In the genomic region with DNA sequence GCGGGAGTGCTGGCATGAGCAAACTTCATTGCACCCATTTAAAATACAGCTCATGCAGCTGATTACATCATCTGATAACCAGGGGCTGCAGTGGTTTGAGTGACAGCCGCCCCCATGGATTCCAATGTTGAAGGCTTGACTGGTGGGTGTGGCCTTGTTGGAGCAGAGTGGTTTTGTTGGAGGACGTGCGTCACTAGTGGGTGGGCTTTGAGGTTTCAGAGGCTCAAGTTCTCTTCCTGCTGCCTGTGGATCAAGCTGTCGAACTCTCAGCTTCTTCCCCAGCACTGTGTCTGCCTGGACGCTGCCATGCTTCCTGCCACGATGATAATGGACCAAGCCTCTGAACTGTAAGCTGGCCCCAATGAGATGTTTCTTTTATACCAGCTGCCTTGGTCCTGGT, we compare ENCODE assay signal across 16 mouse cellular contexts. TPM values are rescaled to one million over a fixed set of nuclear protein-coding genes. Genes with fewer than 3 reads are reported as not detected.
DNase-seq lines count a peak whose midpoint lies in the region; ATAC-seq and TF ChIP-seq lines count a peak whose summit lies in the region.
"Had no signal": no experiment of that assay in that cellular context is flagged by ENCODE, and none has a peak within 500 bp of the region (broad histone marks: within the 10 kb centered on the region; RNA-seq: fewer than 3 reads in every experiment).

No protein-coding gene starts in this region.

- ATAC-seq in lung, postnatal 0 days: no peak
- peak; percentile 37; the same call in 1 of the 2 replicates for ATAC-seq in megakaryocyte-erythroid progenitor cell, adult 5-6 weeks (replicated peaks; ENCODE audit: low FRiP score, low TSS enrichment, poor library complexity, severe bottlenecking)

- no peak overlapping the region for H3K4me2 ChIP-seq in lung, postnatal 0 days (replicated peaks; ENCODE audit: low read depth, low read length)
- H3K4me2 ChIP-seq: heart, embryonic 12.5 days; liver, embryonic 15.5 days; midbrain, embryonic 11.5 days had no signal

- H3K9ac ChIP-seq in lung, postnatal 0 days (replicated peaks; ENCODE audit: low read depth): no peak overlapping the region
- H3K9ac ChIP-seq: heart, embryonic 12.5 days; liver, embryonic 15.5 days had no signal

- no peak overlapping the region for H3K27ac ChIP-seq in lung, postnatal 0 days (ENCODE audit: low read length)
- H3K27ac ChIP-seq in forebrain, embryonic 10.5 days: no peak overlapping the region
- no peak overlapping the region for H3K27ac ChIP-seq in cerebellum, adult 2 months (ENCODE audit: insufficient read depth, low read length)
- H3K27ac ChIP-seq: liver, embryonic 15.5 days had no signal

- no peaks in the 10 kb centered on the region for H3K27me3 ChIP-seq in lung, postnatal 0 days (replicated peaks; ENCODE audit: insufficient read depth, low read length)
- no peaks in the 10 kb centered on the region for H3K27me3 ChIP-seq in E14TG2a.4 (ENCODE audit: insufficient read depth, low read length)
- no peaks in the 10 kb centered on the region for H3K27me3 ChIP-seq in forebrain, embryonic 10.5 days (ENCODE audit: poor library complexity, severe bottlenecking)
- H3K27me3 ChIP-seq in cerebellum, adult 2 months (ENCODE audit: control insufficient read depth, insufficient read depth, low read length): no peaks in the 10 kb centered on the region
- H3K27me3 ChIP-seq: heart, embryonic 12.5 days; liver, embryonic 15.5 days had no signal

- 45% methylated on average over 7 of the region's 7 CpGs for WGBS in lung, postnatal 0 days
- WGBS in forebrain, embryonic 10.5 days: 80% methylated on average over 7 of the region's 7 CpGs
- WGBS in cerebellum, adult 2 months: 69% methylated on average over 7 of the region's 7 CpGs

- H3K4me3 ChIP-seq in lung, postnatal 0 days (ENCODE audit: low read depth, low read length): no peak overlapping the region
- peak overlapping the region; percentile 59 for H3K4me3 ChIP-seq in E14TG2a.4 (replicated peaks; ENCODE audit: low read length)
- no peak overlapping the region for H3K4me3 ChIP-seq in forebrain, embryonic 10.5 days
- no peak overlapping the region for H3K4me3 ChIP-seq in cerebellum, adult 2 months (replicated peaks; ENCODE audit: insufficient read depth, low read depth, low read length)
- H3K4me3 ChIP-seq: heart, embryonic 12.5 days; liver, embryonic 15.5 days had no signal

- TF ChIP-seq POLR2A in cerebellum, adult 2 months (IDR thresholded peaks at IDR 0.05; ENCODE audit: borderline replicate concordance, insufficient read depth, low read length): no peak

- H3K4me1 ChIP-seq in lung, postnatal 0 days (ENCODE audit: insufficient read depth, low read depth, low read length): no peaks in the 10 kb centered on the region
- peaks cover 38% of the 10 kb centered on the region for H3K4me1 ChIP-seq in E14TG2a.4 (replicated peaks; ENCODE audit: low read depth, low read length)
- H3K4me1 ChIP-seq in forebrain, embryonic 10.5 days: peaks cover 3% of the 10 kb centered on the region; the same call in 1 of the 2 replicates
- no peaks in the 10 kb centered on the region; the same call in 1 of the 2 replicates for H3K4me1 ChIP-seq in cerebellum, adult 2 months (ENCODE audit: control insufficient read depth, insufficient read depth, low read length)

- no peaks in the 10 kb centered on the region for H3K9me3 ChIP-seq in lung, postnatal 0 days (ENCODE audit: low read length)
- H3K9me3 ChIP-seq in E14TG2a.4 (ENCODE audit: low read length): no peaks in the 10 kb centered on the region
- H3K9me3 ChIP-seq in forebrain, embryonic 10.5 days: no peaks in the 10 kb centered on the region
- H3K9me3 ChIP-seq: heart, embryonic 12.5 days; liver, embryonic 15.5 days had no signal

- no peaks in the 10 kb centered on the region for H3K36me3 ChIP-seq in lung, postnatal 0 days (ENCODE audit: insufficient read depth, low read length)
- H3K36me3 ChIP-seq in E14TG2a.4 (ENCODE audit: insufficient read depth, low read length): peaks cover 7% of the 10 kb centered on the region
- no peaks in the 10 kb centered on the region for H3K36me3 ChIP-seq in forebrain, embryonic 10.5 days (replicated peaks)
- H3K36me3 ChIP-seq: heart, embryonic 12.5 days; liver, embryonic 15.5 days had no signal

- TF ChIP-seq EP300 in lung, postnatal 0 days (IDR thresholded peaks at IDR 0.05): no peak

- TF ChIP-seq CTCF in lung, postnatal 0 days (IDR thresholded peaks at IDR 0.05): no peak
- no peak for TF ChIP-seq CTCF in E14TG2a.4 (conservative IDR thresholded peaks at IDR 0.05; ENCODE audit: low read length)
- no peak for TF ChIP-seq CTCF in cerebellum, adult 2 months (IDR thresholded peaks at IDR 0.05; ENCODE audit: borderline replicate concordance, insufficient read depth, low read depth, low read length)

- peak; percentile 23 for DNase-seq in lung, postnatal 0 days (ENCODE audit: low spot score)
- DNase-seq in lung, postnatal 25 days (ENCODE audit: low spot score): no peak
- DNase-seq in c-Kit-positive CD71-negative TER-119-negative erythroid progenitor cells, embryonic 14.5 days (ENCODE audit: low read depth): peak; percentile 43
- DNase-seq in MN1 (ENCODE audit: low spot score): no peak
- no peak for DNase-seq in forebrain, embryonic 10.5 days (ENCODE audit: extremely low spot score, low spot score)
- DNase-seq in cerebellum, adult 2 months: no peak
- DNase-seq: cerebellum, adult 8-10 months; embryo, embryonic 11 days; gastrocnemius, postnatal 36 days; kidney, postnatal 10 days; right cerebral cortex, postnatal 25 days had no signal

RNA-seq across cellular contexts. Expression of gene Cnnm2, which starts 57.9 kb away (rescaled TPM):
- 2.4 and 2.8 TPM in 2 replicates for polyA plus RNA-seq in lung, postnatal 0 days (2015; fragmentation: Nextera tagmentation; extraction: Ambion mirVana)
- 20.3 and 22.0 TPM in 2 replicates for total RNA-seq in megakaryocyte-erythroid progenitor cell, adult 5-6 weeks (2014; fragmentation: Nextera tagmentation)
- 7.0 and 13.6 TPM in 2 replicates for total RNA-seq in megakaryocyte-erythroid progenitor cell, adult 5-6 weeks (2017)
- 1.3 and 1.7 TPM in 2 replicates for polyA plus RNA-seq in forebrain, embryonic 10.5 days (2016; fragmentation: Nextera tagmentation; extraction: Ambion mirVana)
- polyA plus RNA-seq in cerebellum, adult 2 months (2012; rRNA removed): 31.2 and 31.4 TPM in 2 replicates

Comparison
In these comparisons a context has a peak if more than half of its experiments do, and no peak if none do; other contexts are left out.
1. DNase-seq: peak in lung, postnatal 0 days (single experiment) and c-Kit-positive CD71-negative TER-119-negative erythroid progenitor cells, embryonic 14.5 days (single experiment); none in lung, postnatal 25 days (single experiment), MN1 (single experiment), forebrain, embryonic 10.5 days (single experiment) and cerebellum, adult 2 months (0 of 2).